Mouse (Mus musculus) cerebellum, adult 11-12 months (tissue): ENCODE results near the gene Abcc2.

Source experiments
- DNase-seq: peaks from one replicate; pipeline ENCODE4 v3.0.0; 2022

Gene Abcc2

DNA sequence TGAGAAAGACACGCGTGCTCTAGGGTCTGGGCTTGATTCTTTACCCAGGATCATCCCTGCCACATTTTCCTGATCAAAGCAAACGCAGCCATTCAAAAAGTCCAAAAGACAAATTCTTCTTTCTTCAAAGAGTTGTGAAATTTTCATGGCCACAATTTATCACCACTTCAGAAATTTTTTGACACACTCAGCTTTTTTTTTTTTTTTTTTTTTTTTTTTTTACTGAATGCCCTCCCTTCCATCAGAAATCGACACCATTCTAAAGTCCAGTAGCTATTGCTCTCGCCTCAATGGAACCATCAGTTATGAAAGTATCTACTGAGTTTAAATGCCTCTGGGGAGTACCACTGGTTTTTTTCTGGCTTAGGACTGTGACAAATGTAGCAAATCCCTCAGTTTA, 1.6 kb upstream of the Abcc2 start:
- no peak for DNase-seq

DNA sequence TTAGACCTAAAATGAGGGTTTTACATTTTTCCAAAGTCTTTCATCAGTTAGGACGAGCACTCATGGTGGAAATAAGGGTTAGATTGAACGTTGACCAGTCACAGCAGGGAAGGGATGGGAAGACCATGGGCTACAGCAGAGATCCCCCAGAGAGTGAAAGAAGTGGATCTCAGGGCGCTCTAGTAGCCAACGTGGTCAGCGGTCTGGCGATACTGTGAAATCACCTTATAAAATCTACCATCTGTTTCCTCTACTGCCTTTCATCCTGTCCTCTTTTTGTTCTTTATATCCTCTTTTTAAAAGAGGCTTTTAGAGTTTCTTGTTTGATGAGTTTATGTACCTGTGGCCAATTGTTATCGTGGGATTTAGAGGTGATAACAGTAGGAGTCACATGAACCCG, 2.8 kb downstream of the Abcc2 start:
- no peak for DNase-seq

DNA sequence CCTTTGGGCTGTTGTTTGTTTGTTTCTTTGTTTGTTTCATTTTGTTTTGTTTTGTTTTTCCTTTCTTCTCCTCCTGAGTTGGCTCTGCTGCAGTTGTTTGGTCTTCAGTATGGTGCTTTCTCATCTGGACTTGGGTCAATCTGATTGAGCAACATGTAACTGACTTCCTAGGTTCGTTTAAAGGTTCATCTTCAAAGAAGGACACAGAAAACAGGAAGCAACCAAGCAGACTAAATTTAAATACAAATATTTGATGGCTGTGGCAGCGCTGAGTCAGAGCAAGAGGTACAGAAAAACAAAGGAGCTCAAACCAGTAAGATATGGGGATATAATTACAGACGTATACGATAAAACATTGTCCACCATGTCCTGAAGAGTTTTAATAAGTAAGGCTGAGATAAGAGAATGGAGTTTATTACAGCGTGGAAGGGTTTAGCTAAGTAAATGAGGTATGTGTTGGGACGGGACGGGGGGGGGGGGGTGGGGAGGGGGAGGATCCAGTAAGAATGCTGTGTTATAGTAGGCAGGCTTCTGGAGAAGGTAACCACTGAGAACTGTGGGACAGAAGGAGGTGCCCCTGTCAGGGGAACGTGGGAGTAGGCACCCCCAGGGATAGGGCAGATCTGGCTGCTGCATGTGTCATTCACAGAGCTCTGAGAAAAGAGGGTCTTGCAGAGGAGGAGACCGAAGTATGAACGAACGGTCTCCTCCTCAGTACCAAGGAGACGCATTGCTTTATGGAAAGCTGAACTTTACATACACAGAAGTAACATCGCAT, 4.4 kb downstream of the Abcc2 start:
- DNase-seq: no peak

DNA sequence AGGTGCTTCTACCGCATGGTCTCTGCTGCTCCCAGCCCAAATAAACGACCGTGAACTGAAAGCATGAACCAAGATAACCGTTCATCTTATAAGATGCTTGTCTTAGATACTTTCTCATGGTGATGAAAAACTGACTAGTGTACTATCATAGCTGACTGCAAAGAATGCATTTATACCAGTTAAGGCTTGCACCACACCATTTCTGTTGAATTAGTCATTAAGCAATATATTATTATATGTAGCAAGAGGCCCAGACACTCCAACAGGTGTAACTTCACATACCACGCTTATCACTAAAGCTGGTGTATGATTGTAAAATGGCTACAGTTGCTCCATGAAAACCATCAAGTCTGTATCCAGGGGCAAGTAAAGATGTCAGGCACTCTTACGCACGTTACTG, 7.8 kb downstream of the Abcc2 start:
- DNase-seq: no peak

DNA sequence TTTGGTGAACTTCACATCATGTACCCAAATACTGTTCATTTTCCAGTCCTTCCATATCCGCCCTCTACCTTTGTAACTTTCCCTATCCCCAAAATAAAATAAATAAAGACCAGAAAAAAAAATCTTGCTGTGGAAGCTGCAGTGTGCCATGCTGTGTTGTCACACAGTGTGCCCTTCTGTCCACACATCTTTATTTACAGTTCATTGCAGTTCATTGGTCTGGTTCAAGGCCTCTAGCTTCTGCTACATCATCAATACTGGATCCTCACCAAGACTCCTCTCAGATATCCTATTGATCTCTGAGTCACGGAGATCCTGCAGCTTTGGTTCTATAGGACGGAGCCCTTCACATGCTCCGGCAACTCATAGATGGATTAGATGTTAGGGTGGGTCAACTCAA, 10.5 kb downstream of the Abcc2 start:
- no peak for DNase-seq

DNA sequence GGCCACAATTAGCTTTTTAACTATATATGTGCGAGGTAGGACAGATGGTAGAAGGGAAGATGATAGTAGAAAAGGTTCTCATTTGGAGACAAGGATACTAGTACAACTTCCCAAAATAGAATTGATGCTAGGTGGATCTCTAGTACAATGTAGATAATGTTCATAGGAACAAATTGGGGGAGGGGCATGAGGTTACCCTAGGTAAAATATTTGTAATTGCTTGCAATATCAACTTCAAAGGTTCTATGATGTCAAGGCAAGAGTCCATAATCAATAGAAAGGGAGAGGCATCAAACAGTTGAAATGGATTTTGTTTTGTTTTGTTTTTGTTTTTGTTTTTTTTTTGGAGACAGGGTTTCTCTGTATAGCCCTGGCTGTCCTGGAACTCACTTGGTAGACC, 12.0 kb downstream of the Abcc2 start:
- DNase-seq: no peak

- DNase-seq: no peak
These were observed 13.5 kb downstream of the Abcc2 start for GRCm38 (mm10) chr19:43795511-43795910.

DNA sequence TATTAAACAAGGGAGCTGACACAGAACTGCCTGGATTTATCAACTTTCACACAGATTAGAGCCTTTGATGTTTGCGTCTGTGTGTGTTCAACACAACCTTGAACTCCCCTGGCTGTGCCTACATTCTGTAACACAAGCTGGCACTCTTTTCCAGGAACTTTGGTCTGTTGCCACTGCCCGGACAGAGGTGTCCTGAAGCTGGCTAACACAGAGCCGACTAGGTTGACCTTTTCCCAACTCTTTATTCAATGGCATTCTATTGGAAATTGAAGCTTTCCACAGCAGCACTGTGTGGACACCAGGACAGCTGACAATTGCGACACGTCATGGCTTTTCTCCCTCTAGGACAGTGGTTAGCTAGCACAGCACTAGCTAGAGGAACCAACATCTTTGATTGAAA, 15.2 kb downstream of the Abcc2 start:
- DNase-seq: no peak

DNA sequence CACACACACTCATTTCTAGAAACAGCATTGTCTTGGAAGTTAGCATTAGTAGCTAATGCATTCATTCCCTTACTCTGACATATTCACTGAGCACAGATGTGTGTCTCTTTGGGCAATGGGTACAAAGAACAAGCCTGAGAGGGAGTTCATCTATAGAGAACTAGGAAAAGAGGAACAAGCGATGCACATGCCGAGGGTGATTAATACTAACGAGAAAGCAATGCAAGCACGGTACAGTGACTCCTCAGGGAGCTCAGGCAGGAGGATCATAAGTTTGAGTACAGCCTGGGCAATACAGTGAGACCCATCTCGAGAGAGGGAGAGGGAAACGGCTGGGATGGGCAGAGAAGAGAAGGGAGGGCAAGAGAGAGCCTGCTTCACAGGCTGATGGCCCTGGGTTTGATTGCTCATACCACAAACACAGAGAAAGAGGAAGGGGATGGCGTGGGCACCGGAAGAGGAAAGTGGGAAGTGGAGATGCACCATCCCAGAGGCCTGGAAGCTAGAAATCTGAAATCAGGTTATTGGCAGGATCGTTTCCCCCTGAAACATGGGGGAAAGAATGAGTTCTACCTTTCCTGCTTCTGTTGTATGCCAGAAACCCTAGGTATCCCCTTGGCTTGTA, 19.5 kb downstream of the Abcc2 start:
- no peak for DNase-seq

GRCm38 (mm10) chr19:43803866-43804265, 21.9 kb downstream of the Abcc2 start:
- no peak for DNase-seq

GRCm38 (mm10) chr19:43809331-43809730, 27.3 kb downstream of the Abcc2 start:
- DNase-seq: no peak

- no peak for DNase-seq
These were observed 29.4 kb downstream of the Abcc2 start for GRCm38 (mm10) chr19:43811419-43811818.

DNA sequence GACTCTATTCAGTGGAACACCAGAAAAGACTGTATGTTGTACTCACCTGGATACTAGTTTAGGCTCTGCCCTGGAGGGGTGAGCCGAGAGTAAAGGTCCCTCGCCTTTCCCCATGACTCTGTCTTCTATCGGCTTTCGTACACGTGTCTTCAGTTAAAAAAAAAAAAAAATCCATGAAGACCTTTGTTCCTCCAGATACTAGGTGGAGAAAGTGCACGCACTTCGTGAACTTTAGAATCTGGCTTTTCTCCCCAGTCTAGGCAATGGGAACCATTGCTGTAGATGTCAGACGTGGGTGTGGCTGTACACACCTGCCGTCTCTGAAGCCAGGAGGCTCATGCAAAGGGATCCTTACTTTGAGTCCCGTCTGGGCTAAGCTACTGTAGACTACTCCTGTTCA, 31.3 kb downstream of the Abcc2 start:
- no peak for DNase-seq

- DNase-seq: no peak
These were observed 33.8 kb downstream of the Abcc2 start for GRCm38 (mm10) chr19:43815661-43816414.

DNA sequence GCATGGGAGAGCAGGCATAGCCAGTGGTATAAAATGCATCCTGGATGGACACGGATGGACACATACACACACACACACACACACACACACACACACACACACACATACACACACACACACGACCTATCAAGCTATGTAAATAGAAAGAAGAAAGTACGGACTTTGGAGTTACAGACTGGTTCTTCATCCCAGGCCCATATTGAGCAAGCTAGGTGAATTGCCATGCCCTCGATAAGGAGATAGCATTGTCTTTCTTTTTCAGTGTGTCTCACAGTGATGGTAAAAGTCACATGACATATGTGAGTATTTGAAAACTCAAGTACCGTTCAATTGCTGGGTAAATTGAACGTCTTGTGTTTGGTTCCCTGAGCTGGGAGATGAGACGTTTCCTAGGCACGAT, 44.9 kb downstream of the Abcc2 start:
- no peak for DNase-seq

- peak; percentile 43 for DNase-seq
These were observed 50.6 kb downstream of the Abcc2 start for GRCm38 (mm10) chr19:43832425-43833069.

DNA sequence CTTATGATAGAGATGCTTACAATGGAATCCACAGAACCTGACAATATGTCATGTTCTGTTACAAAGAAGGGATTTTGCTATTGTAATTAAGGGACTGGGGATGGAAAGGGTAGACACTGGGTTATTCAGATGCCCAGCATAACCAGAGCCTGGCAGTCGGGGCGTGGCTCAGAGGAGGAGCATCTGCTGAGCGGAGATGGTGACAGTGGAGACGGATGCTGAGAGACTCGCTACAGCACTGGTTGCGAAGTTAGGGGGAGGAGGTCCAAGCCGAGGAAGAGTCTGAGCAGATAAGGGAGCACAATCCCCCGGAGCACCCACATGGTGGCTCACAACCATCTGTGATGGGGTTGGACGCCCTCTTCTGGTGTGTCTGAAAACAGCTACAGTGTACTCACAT, 61.2 kb downstream of the Abcc2 start:
- no peak for DNase-seq

- no peak for DNase-seq
These were observed 63.4 kb downstream of the Abcc2 start for GRCm38 (mm10) chr19:43845331-43845908.

- no peak for DNase-seq
These were observed 65.1 kb downstream of the Abcc2 start for GRCm38 (mm10) chr19:43847056-43847455.

DNA sequence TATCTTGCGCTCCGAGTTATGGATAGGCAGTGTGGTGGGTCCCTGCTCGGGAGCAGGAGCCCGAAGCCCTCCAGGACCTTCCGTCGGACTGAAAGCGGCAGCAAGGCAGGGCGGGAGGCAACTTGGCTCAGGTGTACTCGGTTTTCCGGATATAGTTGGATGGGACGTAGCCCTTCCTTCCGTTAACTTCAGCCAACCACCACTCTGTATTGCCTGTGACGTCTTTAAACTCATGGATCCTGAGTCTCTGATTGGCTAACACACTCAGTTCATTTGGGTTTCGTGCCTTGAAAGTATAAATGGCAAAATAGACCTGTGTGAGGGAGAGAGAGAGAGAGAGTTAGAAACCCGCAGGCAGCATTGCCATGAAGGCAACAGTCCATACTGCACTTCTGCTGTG, 66.0 kb downstream of the Abcc2 start:
- no peak for DNase-seq

DNA sequence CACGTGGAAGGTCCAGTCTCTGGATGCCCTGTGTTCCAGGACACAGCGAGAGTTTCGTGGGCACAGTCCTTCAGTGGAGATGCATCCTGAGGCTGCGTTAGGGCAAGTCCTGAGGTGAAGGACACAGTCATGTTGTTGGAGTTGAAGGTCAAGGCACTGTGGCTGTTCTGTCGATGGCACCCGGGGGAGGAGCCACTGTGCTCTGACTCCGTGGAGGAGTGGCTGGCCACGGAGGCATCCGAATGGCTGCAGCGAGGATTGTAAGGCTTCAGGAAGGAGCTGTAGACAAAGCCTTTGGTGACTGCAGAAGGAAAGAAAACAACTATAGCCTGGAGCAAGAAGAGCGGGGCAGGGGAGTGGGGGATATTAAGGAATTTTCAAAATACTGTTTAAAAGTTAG, 68.0 kb downstream of the Abcc2 start:
- DNase-seq: no peak

- peak; percentile 48 for DNase-seq
These were observed 70.1 kb downstream of the Abcc2 start for GRCm38 (mm10) chr19:43851996-43852630.
